Comparison of ENCODE assay signal across 11 mouse cellular contexts in genomic region chr11:17468431-17469165, GRCm38 (mm10).
DNase-seq lines count a peak whose midpoint lies in the region; ATAC-seq and TF ChIP-seq lines count a peak whose summit lies in the region.
"Had no signal": no experiment of that assay in that cellular context is flagged by ENCODE, and none has a peak within 500 bp of the region (broad histone marks: within the 10 kb centered on the region; RNA-seq: fewer than 3 reads in every experiment).

No protein-coding gene starts in this region.

- no peaks in the 10 kb centered on the region for H3K9me3 ChIP-seq in intestine, embryonic 16.5 days (ENCODE audit: control insufficient read depth, low read length)
- H3K9me3 ChIP-seq in intestine, postnatal 0 days (ENCODE audit: control insufficient read depth): no peaks in the 10 kb centered on the region
- H3K9me3 ChIP-seq in heart, embryonic 15.5 days (replicated peaks): no peaks in the 10 kb centered on the region
- H3K9me3 ChIP-seq in hindbrain, embryonic 12.5 days (replicated peaks): no peaks in the 10 kb centered on the region
- H3K9me3 ChIP-seq: midbrain, embryonic 12.5 days had no signal

- no peaks in the 10 kb centered on the region for H3K27me3 ChIP-seq in intestine, embryonic 16.5 days (replicated peaks; ENCODE audit: control insufficient read depth, insufficient read depth, low read length)
- no peaks in the 10 kb centered on the region for H3K27me3 ChIP-seq in intestine, postnatal 0 days (replicated peaks; ENCODE audit: control insufficient read depth, insufficient read depth, low read length)
- no peaks in the 10 kb centered on the region for H3K27me3 ChIP-seq in heart, embryonic 15.5 days
- no peaks in the 10 kb centered on the region for H3K27me3 ChIP-seq in hindbrain, embryonic 12.5 days
- H3K27me3 ChIP-seq: midbrain, embryonic 12.5 days had no signal

- no peak overlapping the region for H3K4me2 ChIP-seq in intestine, embryonic 16.5 days (ENCODE audit: low read depth, low read length)
- no peak overlapping the region for H3K4me2 ChIP-seq in intestine, postnatal 0 days (replicated peaks; ENCODE audit: low read depth)
- H3K4me2 ChIP-seq in heart, embryonic 15.5 days: no peak overlapping the region
- no peak overlapping the region for H3K4me2 ChIP-seq in hindbrain, embryonic 12.5 days (replicated peaks)
- H3K4me2 ChIP-seq: midbrain, embryonic 12.5 days had no signal

- H3K4me3 ChIP-seq in intestine, embryonic 16.5 days (ENCODE audit: low read length): no peak overlapping the region
- H3K4me3 ChIP-seq in intestine, postnatal 0 days (ENCODE audit: low read depth, low read length): no peak overlapping the region
- H3K4me3 ChIP-seq in heart, embryonic 15.5 days: no peak overlapping the region
- H3K4me3 ChIP-seq in hindbrain, embryonic 12.5 days: no peak overlapping the region
- H3K4me3 ChIP-seq: erythroblast, embryonic 14.5 days; midbrain, embryonic 12.5 days had no signal

- DNase-seq in 3134 (ENCODE audit: extremely low read depth, insufficient read length, low spot score) (peak; percentile 73), NIH3T3 (ENCODE audit: low read depth) (peak; percentile 50)
- DNase-seq in gastrocnemius, postnatal 25 days: no peak
- DNase-seq: cerebellum, postnatal 36 days had no signal

- 90% methylated on average over 2 of the region's 2 CpGs for WGBS in intestine, embryonic 16.5 days
- 81% methylated on average over 2 of the region's 2 CpGs for whole genome bisulfite sequencing in intestine, postnatal 0 days
- WGBS in heart, embryonic 15.5 days: 76% methylated on average over 2 of the region's 2 CpGs
- WGBS in hindbrain, embryonic 12.5 days: 94% methylated on average over 2 of the region's 2 CpGs

- H3K9ac ChIP-seq in intestine, embryonic 16.5 days (ENCODE audit: low read depth, low read length): no peak overlapping the region
- H3K9ac ChIP-seq in intestine, postnatal 0 days (ENCODE audit: low read depth, low read length): no peak overlapping the region
- no peak overlapping the region for H3K9ac ChIP-seq in heart, embryonic 15.5 days
- H3K9ac ChIP-seq in hindbrain, embryonic 12.5 days: no peak overlapping the region
- H3K9ac ChIP-seq: midbrain, embryonic 12.5 days had no signal

- H3K27ac ChIP-seq in intestine, embryonic 16.5 days (ENCODE audit: low read length): no peak overlapping the region
- H3K27ac ChIP-seq in intestine, postnatal 0 days (ENCODE audit: low read depth, low read length): no peak overlapping the region
- H3K27ac ChIP-seq in heart, embryonic 15.5 days: peak overlapping the region; percentile 42
- H3K27ac ChIP-seq in hindbrain, embryonic 12.5 days: no peak overlapping the region
- H3K27ac ChIP-seq: midbrain, embryonic 12.5 days had no signal

- no peaks in the 10 kb centered on the region for H3K4me1 ChIP-seq in intestine, embryonic 16.5 days (ENCODE audit: control insufficient read depth, insufficient read depth, low read length)
- H3K4me1 ChIP-seq in intestine, postnatal 0 days (replicated peaks; ENCODE audit: control insufficient read depth, insufficient read depth, low read length): no peaks in the 10 kb centered on the region
- peaks cover 4% of the 10 kb centered on the region; the same call in 1 of the 2 replicates for H3K4me1 ChIP-seq in heart, embryonic 15.5 days (replicated peaks)
- H3K4me1 ChIP-seq in hindbrain, embryonic 12.5 days: no peaks in the 10 kb centered on the region
- H3K4me1 ChIP-seq: midbrain, embryonic 12.5 days had no signal

- H3K36me3 ChIP-seq in intestine, embryonic 16.5 days (ENCODE audit: control insufficient read depth, insufficient read depth, low read length): no peaks in the 10 kb centered on the region
- no peaks in the 10 kb centered on the region for H3K36me3 ChIP-seq in intestine, postnatal 0 days (ENCODE audit: control insufficient read depth, insufficient read depth)
- no peaks in the 10 kb centered on the region for H3K36me3 ChIP-seq in heart, embryonic 15.5 days
- no peaks in the 10 kb centered on the region for H3K36me3 ChIP-seq in hindbrain, embryonic 12.5 days
- H3K36me3 ChIP-seq: midbrain, embryonic 12.5 days had no signal

- peak; percentile 60; the same call in 1 of the 2 replicates for ATAC-seq in intestine, embryonic 16.5 days
- ATAC-seq in intestine, postnatal 0 days: no peak
- ATAC-seq in heart, embryonic 15.5 days (replicated peaks; ENCODE audit: insufficient number of reproducible peaks, insufficient read depth, low FRiP score, low read depth): peak; percentile 80
- no peak for ATAC-seq in hindbrain, embryonic 12.5 days (ENCODE audit: low FRiP score)
- no peak for ATAC-seq in cerebellum, adult (ENCODE audit: insufficient number of reproducible peaks, low FRiP score, low TSS enrichment)

- TF ChIP-seq CTCF in intestine, postnatal 0 days (IDR thresholded peaks at IDR 0.05; ENCODE audit: low read depth): no peak

Comparison
In these comparisons a context has a peak if more than half of its experiments do, and no peak if none do; other contexts are left out.
1. ATAC-seq: peak in intestine, embryonic 16.5 days (single experiment) and heart, embryonic 15.5 days (single experiment); none in intestine, postnatal 0 days (single experiment), hindbrain, embryonic 12.5 days (single experiment) and cerebellum, adult (single experiment).